Mouse (Mus musculus) heart, embryonic 16.5 days (tissue): Measurements from ENCODE around the gene Dicer1. TPM values are rescaled to one million over a fixed set of nuclear protein-coding genes. Genes with fewer than 3 reads are reported as not detected.
"Not testable (repeated sequence)": the region's sequence is repeated elsewhere in the genome, so short reads cannot be mapped to it uniquely, and the experiment has no call there.

Experiments used
- ATAC-seq: fragments of 200-750 bp; cut with Nextera tagmentation; replicated peaks from 2 replicates; pipeline ENCODE4 v1.8.0; 2017; ENCODE audit warnings: moderate number of reproducible peaks; ENCODE audit not compliant: insufficient read depth, low FRiP score; ENCODE audit errors: extremely low read depth
- H3K27ac ChIP-seq: fragments of 300-500 bp; sonication (generic); 2 replicates; pipeline ENCODE4 v1.5.1; 2014; ENCODE audit warnings: mild to moderate bottlenecking, low read length, control low read depth, moderate library complexity
- H3K27me3 ChIP-seq: fragments of 300-500 bp; sonication (generic); 2 replicates; pipeline ENCODE4 v1.6.1; 2014; ENCODE audit warnings: low read length, mixed read lengths; ENCODE audit not compliant: control insufficient read depth, insufficient read depth
- H3K36me3 ChIP-seq: fragments of 300-500 bp; sonication (generic); 2 replicates; pipeline ENCODE4 v1.6.1; 2014; ENCODE audit not compliant: control insufficient read depth, insufficient read depth
- H3K4me1 ChIP-seq: fragments of 300-500 bp; sonication (generic); 2 replicates; pipeline ENCODE4 v1.6.1; 2014; ENCODE audit warnings: low read length, mixed read lengths; ENCODE audit not compliant: control insufficient read depth, insufficient read depth
- H3K4me2 ChIP-seq: fragments of 300-500 bp; sonication (generic); 2 replicates; pipeline ENCODE4 v1.6.1; 2014; ENCODE audit warnings: low read depth, mild to moderate bottlenecking, control low read depth, low read length
- H3K4me3 ChIP-seq: fragments of 300-500 bp; sonication (generic); 2 replicates; pipeline ENCODE4 v1.5.1; 2014; ENCODE audit warnings: mild to moderate bottlenecking, control low read depth, low read length
- H3K9ac ChIP-seq: fragments of 300-500 bp; sonication (generic); 2 replicates; pipeline ENCODE4 v1.6.1; 2014; ENCODE audit warnings: low read length, control low read depth
- H3K9me3 ChIP-seq: fragments of 300-500 bp; sonication (generic); replicated peaks from 2 replicates; pipeline ENCODE4 v1.6.1; 2016; ENCODE audit warnings: low read length; ENCODE audit not compliant: control insufficient read depth
- WGBS: fragments of 180-500 bp; shearing (Covaris S2); extraction: QIAGEN DNeasy Blood & Tissue Kit; methylation state at CpG from one replicate; pipeline ENCODE4 v1.1.7; 2014; 5-methylcytosine and 5-hydroxymethylcytosine counted together
- polyA plus RNA-seq: library from polyadenylated mRNA; unstranded; fragments of >200 nt; fragmentation: Nextera tagmentation; extraction: Ambion mirVana; gene quantifications from 2 replicates; pipeline ENCODE4 v1.2.1, GENCODE M21; 2015

The Dicer1 gene
- polyA plus RNA-seq, 1 experiment from 2014 or later, result 15.0 TPM

DNA sequence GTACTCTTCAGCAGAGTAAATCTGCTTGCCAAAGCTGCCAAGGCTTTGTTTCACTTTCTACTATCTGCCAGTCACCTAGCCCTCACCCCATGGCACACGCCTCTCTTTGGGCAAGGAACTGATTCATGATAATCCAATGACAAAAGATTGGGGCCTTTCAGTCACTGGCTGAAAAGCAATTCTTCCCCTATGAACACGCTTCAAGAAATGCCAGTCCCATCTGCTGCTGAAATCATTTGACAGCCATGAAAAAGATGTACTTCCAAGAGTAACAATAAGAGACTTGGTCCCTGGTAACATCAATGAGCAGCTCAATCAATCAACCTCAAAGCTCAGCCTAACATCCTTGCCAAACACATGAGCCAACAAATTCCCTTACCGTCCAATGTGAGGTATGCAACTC is 15.8 kb downstream of the Dicer1 start:
- H3K27me3 ChIP-seq, result no peaks in the 10 kb centered on the region
- WGBS, result 73% methylated on average over 3 of the region's 3 CpGs
- 0 out of 2 replicates have a peak, but pooled peaks cover 5% of the 10 kb centered on the region for H3K36me3 ChIP-seq
- no peak for ATAC-seq
- H3K9me3 ChIP-seq, result no peaks in the 10 kb centered on the region
- no peak overlapping the region for H3K4me2 ChIP-seq
- no peak overlapping the region for H3K27ac ChIP-seq
- no peak overlapping the region for H3K9ac ChIP-seq
- H3K4me1 ChIP-seq, result peaks cover 17% of the 10 kb centered on the region
- no peak overlapping the region for H3K4me3 ChIP-seq

- H3K9me3 ChIP-seq, result no peaks in the 10 kb centered on the region
- peaks cover 6% of the 10 kb centered on the region for H3K4me1 ChIP-seq
- ATAC-seq, result no peak
- no peaks in the 10 kb centered on the region for H3K27me3 ChIP-seq
- no peak overlapping the region for H3K9ac ChIP-seq
- no peak overlapping the region for H3K27ac ChIP-seq
- H3K36me3 ChIP-seq, result peaks cover 16% of the 10 kb centered on the region
- no peak overlapping the region for H3K4me3 ChIP-seq
- no peak overlapping the region for H3K4me2 ChIP-seq
Observed at GRCm38 (mm10) chr12:104733165-104733564, 18.6 kb downstream of the Dicer1 start.

- ATAC-seq, result no peak
- H3K27me3 ChIP-seq, result no peaks in the 10 kb centered on the region
- H3K4me1 ChIP-seq, result peaks cover 6% of the 10 kb centered on the region
- no peak overlapping the region for H3K9ac ChIP-seq
- H3K36me3 ChIP-seq, result peaks cover 28% of the 10 kb centered on the region
- H3K4me3 ChIP-seq, result no peak overlapping the region
- no peaks in the 10 kb centered on the region for H3K9me3 ChIP-seq
- no peak overlapping the region for H3K27ac ChIP-seq
- WGBS, result 77% methylated on average over 3 of the region's 3 CpGs
- no peak overlapping the region for H3K4me2 ChIP-seq
Observed at GRCm38 (mm10) chr12:104731782-104732181, 20.0 kb downstream of the Dicer1 start.

GRCm38 (mm10) chr12:104726436-104726835 is 25.3 kb downstream of the Dicer1 start:
- H3K27ac ChIP-seq, ATAC-seq, H3K4me2 ChIP-seq, H3K4me1 ChIP-seq, H3K27me3 ChIP-seq, H3K4me3 ChIP-seq, H3K9ac ChIP-seq, H3K9me3 ChIP-seq: not testable (repeated sequence)
- WGBS, result 88% methylated on average over 2 of the region's 2 CpGs
- H3K36me3 ChIP-seq, result peaks cover 46% of the 10 kb centered on the region

- no peak overlapping the region for H3K27ac ChIP-seq
- peaks cover 27% of the 10 kb centered on the region for H3K36me3 ChIP-seq
- WGBS, result 90% methylated on average over 10 of the region's 10 CpGs
- no peaks in the 10 kb centered on the region for H3K9me3 ChIP-seq
- H3K9ac ChIP-seq, result no peak overlapping the region
- no peak overlapping the region for H3K4me3 ChIP-seq
- no peak overlapping the region for H3K4me2 ChIP-seq
- no peaks in the 10 kb centered on the region for H3K27me3 ChIP-seq
- H3K4me1 ChIP-seq, result 0 out of 2 replicates have a peak, but pooled peaks cover 4% of the 10 kb centered on the region
- ATAC-seq, result no peak
Observed at GRCm38 (mm10) chr12:104722056-104722455, 29.7 kb downstream of the Dicer1 start.

DNA sequence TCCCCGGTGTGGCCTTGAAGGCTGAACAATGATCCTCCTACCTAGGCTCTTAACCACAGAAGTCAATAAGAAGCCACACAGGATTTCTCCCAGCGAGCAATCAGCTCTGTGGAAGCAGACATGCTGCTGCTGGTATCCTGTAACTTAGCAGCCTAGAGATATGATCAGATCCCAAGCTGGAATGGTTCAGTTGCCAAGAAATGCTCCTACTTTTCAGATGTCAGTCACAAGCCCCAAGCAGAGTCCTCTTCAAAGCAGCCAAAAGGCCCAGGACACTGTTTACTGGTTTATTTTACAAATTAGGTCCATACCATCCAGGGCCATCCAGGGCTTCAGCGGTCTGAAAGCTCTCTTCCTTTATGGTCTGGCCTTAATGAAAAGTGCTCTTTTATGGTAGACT is 30.7 kb downstream of the Dicer1 start:
- ATAC-seq, result no peak
- Histone ChIP-seq H3K9me3 (no peaks in the 10 kb centered on the region), H3K27me3 (no peaks in the 10 kb centered on the region), H3K4me3 (no peak overlapping the region), H3K36me3 (peaks cover 25% of the 10 kb centered on the region), H3K4me2 (no peak overlapping the region), H3K4me1 (0 out of 2 replicates have a peak, but pooled peaks cover 4% of the 10 kb centered on the region), H3K27ac (no peak overlapping the region), H3K9ac (no peak overlapping the region)
- 75% methylated on average over 3 of the region's 3 CpGs for WGBS

- no peak overlapping the region for H3K27ac ChIP-seq
- peaks cover 27% of the 10 kb centered on the region for H3K36me3 ChIP-seq
- ATAC-seq, result no peak; the same call in 1 of the 2 replicates
- WGBS, result 70% methylated on average over 5 of the region's 5 CpGs
- H3K9ac ChIP-seq, result no peak overlapping the region
- H3K9me3 ChIP-seq, result no peaks in the 10 kb centered on the region
- no peaks in the 10 kb centered on the region for H3K27me3 ChIP-seq
- no peak overlapping the region for H3K4me3 ChIP-seq
- H3K4me1 ChIP-seq, result 0 out of 2 replicates have a peak, but pooled peaks cover 4% of the 10 kb centered on the region
- no peak overlapping the region for H3K4me2 ChIP-seq
Observed at GRCm38 (mm10) chr12:104718956-104719355, 32.8 kb downstream of the Dicer1 start.

GRCm38 (mm10) chr12:104716409-104716808 is 35.3 kb downstream of the Dicer1 start:
- Histone ChIP-seq H3K27me3 (no peaks in the 10 kb centered on the region), H3K4me1 (0 out of 2 replicates have a peak, but pooled peaks cover 4% of the 10 kb centered on the region), H3K9me3 (no peaks in the 10 kb centered on the region), H3K4me2 (no peak overlapping the region), H3K4me3 (no peak overlapping the region), H3K9ac (no peak overlapping the region), H3K36me3 (peaks cover 29% of the 10 kb centered on the region), H3K27ac (no peak overlapping the region)
- WGBS, result 90% methylated on average over 5 of the region's 5 CpGs
- ATAC-seq, result no peak

- Histone ChIP-seq H3K27ac (no peak overlapping the region), H3K9me3 (no peaks in the 10 kb centered on the region), H3K9ac (no peak overlapping the region), H3K36me3 (peaks cover 31% of the 10 kb centered on the region), H3K4me2 (no peak overlapping the region), H3K27me3 (no peaks in the 10 kb centered on the region), H3K4me3 (no peak overlapping the region), H3K4me1 (0 out of 2 replicates have a peak, but pooled peaks cover 4% of the 10 kb centered on the region)
- 85% methylated on average over 5 of the region's 5 CpGs for WGBS
- ATAC-seq, result no peak
Observed at GRCm38 (mm10) chr12:104715453-104715852, 36.3 kb downstream of the Dicer1 start.
